Mouse (Mus musculus) lung, postnatal 4 days (tissue): ENCODE data around the gene Nalcn.

Experiments used
- DNase-seq, 2 experiments: peaks; one replicate each; pipeline ENCODE4 v3.0.0; 2021

The Nalcn gene

DNA sequence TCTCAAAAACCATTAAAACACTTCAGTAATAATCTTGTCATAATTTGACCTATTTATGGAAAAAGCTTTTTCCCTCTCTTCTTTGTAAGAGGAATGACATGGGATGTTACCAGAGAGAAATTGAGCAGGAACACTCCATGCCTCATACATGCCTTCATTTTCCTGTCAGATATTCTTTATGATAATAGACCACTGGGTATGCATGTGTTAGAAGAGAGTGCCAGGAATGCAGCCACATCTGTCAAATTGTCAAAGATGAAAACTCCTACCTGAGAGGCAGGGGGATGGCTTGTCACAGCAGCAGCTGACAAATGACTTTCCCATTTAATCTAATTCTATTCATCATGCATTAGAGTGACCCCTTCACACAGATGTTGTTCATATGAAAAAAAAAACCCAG is 131.4 kb downstream of the Nalcn start:
- no peak for DNase-seq

DNA sequence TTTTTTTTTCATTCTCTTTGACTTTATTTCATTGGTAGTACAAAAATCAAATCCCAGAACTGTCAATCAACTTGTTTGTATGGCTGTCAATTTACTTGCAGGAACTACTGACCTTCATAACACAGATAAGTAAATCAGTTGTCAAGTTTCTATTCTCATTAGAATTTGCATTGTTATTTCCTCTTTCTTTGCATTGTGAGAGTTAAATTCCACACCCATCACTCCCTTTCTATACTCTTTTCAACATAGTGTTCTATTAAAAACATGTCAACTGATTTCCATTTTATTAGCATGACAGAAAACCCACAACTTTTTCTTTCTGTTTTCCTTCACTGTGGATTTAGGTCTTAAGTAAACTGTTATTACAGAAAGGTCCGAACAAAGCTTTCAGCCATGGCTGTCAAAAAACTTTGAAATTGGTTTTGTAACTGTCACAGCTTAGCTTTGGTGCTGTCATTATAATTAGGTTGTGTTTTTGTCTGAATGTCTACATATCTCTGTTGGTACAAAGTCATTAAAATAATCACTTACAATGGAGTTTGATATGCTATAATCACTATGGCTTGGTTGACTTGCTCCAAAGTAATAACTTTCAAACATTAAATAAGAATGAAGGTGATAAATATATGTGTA is 138.3 kb downstream of the Nalcn start:
- DNase-seq = no peak

DNA sequence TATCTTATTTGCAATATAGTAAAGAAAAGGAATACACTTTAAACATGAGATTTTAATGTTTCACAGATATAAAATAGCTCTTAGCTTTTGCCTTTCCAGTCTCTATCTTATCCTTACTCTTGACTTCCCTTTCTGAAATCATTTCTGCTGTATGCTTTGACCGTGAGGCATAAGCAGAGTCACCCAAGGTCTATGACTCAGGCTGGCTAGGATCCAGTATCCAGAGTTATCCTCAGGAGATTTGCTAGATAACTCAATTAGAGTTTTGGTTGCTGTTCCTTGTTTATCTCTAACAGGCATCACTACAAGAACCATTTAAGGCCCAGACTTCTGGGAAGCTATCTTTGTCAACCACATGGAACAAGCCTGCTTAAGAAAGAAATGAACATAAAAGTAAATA is 164.9 kb downstream of the Nalcn start:
- no peak for DNase-seq

GRCm38 (mm10) chr14:123446031-123446430 is 180.9 kb downstream of the Nalcn start:
- DNase-seq = no peak

DNA sequence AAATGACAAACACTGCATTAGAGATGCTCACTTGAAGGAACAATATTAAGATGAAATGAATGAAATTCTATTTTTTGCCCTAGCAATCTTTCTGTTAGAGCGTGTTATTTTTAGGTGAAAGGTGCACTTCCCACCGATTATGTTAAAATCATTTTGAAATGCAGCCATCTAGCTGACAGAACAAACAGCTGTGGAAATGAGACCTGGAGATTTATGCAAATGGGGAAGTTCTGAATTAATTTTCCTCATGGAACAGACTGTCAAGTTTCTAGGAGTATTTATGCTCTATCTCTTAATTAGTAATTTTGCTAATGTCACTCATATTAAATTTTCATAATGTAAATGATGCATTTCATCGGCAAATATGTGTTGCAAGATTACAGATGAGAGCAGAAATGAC is 191.4 kb downstream of the Nalcn start:
- no peak for DNase-seq

DNA sequence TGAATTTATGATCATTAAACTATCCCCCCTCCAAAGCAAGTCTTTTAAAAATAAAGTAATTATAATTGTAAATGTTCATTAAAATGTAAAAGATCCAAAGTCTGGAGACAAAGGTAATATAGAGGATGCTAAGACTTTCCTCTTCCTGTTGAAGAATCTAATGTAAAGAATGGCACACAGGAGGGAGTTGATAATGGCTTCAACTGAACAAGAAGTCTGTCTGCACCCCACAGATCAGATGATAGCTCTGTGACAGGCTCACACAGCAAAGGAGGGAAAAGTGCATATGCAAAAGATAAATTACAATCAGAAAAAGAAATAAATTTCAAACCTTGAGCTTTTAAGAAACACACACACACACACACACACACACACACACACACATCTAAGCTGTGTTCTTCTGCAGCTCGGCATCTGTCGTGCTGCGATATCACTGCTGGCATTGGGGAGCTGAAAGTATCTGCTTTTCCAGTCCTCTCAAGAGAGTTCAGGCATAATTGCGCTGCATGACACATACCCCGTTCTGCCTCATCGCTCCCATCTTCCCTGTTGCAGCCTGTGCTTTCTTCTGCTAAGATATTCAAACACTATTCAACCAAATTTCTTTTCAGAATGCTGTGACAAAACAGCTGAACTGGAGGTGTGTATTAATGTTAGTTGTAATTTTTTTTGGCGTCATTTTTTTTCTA is 250.6 kb downstream of the Nalcn start:
- DNase-seq = no peak

DNA sequence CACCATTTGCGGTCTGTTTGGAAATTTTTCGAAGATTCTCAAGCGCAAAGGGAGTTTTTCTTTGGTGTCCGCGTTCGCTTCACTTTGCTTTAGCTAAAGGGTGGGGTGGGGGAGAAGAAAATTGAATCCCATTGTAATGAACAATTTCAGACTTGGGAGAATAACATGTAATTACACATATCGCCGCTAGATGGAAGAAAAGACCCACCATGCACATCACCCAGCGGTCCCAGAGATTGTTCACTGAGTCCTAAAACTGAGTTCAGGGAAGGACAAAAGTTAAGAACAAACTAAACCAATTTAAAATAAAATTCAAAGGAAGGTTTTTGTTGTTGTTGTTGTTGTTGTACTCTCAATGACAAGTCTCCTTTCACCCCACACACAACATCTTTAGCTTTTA is 255.4 kb downstream of the Nalcn start:
- DNase-seq = no peak

GRCm38 (mm10) chr14:123359691-123360090 is 267.3 kb downstream of the Nalcn start:
- DNase-seq = no peak

GRCm38 (mm10) chr14:123352973-123353372 is 274.0 kb downstream of the Nalcn start:
- no peak for DNase-seq

GRCm38 (mm10) chr14:123331841-123332240 is 295.1 kb downstream of the Nalcn start:
- DNase-seq = no peak

- DNase-seq = no peak
Measured at GRCm38 (mm10) chr14:123314369-123314768, 312.6 kb downstream of the Nalcn start.

DNA sequence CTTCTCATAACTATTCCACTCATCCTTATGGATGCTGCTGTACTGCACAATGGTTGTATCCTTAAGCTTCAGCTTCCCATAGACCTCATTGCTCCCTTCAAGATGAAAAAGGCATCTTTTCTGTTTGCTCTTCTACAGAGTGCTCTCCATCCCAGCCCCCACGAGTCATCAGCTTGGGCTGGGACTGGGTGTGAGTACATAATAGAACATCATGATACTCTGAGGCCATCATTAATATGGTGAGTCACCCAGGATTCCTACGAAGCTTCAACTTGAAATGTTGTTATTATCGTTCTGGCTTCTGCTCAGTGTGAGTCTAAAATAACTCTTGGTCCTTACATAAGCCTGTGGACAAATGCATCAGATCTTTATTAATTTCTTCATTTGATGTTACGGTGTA is 314.6 kb downstream of the Nalcn start:
- no peak for DNase-seq

GRCm38 (mm10) chr14:123296068-123296467 is 330.9 kb downstream of the Nalcn start:
- no peak for DNase-seq

DNA sequence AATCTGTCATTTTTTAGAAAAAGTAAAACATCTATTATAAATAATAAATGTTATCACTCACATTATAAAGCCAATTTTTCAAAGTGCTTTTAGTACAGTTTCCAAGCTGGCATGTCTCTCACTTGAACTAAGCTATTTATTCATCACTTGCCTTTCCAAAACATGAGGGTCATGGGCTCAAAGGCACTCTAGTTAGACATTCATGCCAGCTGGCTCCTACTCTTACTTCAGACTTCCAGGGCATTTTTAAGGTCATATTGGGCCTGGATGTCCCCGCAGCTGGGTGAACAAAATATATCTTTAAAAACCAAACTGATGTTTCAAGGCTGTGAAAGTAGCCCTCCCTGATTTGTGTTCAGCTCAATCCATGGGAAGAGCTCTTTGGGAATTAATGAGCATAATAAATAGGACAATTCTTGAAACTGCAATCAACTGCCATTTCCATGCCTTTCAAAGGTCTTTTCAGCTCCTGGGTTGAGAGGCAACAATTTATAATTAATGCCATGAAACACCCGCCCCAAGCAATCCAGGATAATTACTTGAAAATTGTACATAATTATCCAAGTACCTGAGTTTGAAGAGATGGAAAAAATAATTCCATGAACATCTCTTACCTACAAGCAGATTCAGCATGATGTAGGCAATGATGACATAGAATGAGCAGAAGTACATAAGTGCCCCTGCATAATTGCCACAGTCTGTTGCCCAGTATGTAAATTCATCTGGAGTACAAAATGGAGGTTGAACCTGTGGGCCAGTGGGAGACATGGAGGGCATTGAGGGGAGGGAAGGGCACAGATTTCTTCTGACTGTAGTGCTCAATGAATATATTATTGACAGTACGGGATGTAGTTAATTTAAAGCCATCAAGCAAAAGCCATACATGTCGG is 335.6 kb downstream of the Nalcn start:
- DNase-seq = no peak

DNA sequence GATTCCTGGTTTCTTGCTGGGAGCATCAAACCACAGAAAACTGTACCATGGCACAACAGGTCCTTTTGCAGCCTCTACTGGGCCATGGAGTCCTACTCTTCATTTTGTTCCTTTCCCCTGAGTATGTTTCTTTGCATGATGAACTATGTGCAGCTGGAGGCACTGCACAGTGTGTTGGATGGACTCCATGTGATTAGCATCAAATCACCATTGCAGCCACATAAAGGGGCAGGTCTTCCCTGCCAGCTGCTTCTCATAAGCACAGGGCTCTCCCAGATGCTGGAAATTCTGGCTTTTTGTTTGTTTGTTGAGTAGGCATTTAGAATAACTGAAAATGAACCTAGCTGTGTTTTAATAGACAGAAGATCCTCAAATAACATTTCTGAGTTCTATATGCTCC is 344.8 kb downstream of the Nalcn start:
- DNase-seq = no peak

GRCm38 (mm10) chr14:123272121-123272520 is 354.8 kb downstream of the Nalcn start:
- no peak for DNase-seq

DNA sequence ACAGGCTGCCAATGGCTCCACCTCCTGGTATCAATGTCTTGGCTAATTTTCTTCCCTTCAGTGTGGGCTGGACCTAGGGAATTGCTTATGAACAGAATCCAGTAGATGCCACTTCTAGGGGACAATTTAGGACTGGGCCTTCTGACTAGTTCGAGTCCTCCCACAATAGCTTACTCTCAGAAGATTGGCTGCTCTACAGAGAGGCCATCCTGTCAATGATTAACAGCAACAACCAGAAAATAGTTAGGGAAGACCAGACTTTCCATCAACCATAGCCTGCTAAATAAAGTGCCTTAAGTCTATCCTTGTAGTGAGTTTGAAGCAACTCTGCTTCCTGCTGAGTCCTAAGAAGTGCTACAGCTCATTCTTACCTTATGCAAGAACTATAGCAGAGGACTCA is 386.2 kb downstream of the Nalcn start:
- no peak for DNase-seq

- peak in 1 of 2 experiments; percentile 11 for DNase-seq
Measured at GRCm38 (mm10) chr14:123239945-123240344, 387.0 kb downstream of the Nalcn start.

- no peak for DNase-seq
Measured at GRCm38 (mm10) chr14:123237002-123237401, 389.9 kb downstream of the Nalcn start.

DNA sequence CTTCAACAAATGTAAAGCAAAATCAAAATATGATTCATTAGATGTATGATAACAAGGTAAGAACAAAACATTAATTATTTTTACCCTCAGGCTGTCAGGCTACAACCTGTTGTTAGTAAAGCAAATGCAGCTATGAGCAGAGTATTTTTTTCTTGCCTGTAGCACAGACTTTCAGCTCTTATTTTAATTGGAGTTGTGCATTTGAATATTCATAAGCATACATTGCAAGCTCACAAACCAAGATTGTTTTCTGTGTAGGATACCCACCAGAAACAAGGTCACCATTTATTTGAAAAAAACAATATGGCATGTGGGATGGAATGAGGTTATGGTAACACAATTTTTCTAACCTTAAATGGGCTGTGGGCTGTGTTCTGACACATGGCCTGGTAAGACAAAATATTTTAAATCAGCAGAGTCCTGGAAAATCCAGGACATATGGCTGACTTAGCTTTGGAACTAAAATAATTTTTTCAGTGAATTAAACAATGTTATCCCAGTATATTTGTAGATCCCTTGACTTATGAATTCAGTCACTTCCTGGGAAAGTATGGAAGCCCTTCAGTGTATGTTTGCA is 394.2 kb downstream of the Nalcn start:
- DNase-seq = no peak
